Mouse (Mus musculus): ENCODE data around the gene Creb5. TPM values are rescaled to one million over a fixed set of nuclear protein-coding genes. Genes with fewer than 3 reads are reported as not detected.

Gene Creb5
- polyA plus RNA-seq, 1 experiment from 2014 or later: 4.1 TPM

DNA sequence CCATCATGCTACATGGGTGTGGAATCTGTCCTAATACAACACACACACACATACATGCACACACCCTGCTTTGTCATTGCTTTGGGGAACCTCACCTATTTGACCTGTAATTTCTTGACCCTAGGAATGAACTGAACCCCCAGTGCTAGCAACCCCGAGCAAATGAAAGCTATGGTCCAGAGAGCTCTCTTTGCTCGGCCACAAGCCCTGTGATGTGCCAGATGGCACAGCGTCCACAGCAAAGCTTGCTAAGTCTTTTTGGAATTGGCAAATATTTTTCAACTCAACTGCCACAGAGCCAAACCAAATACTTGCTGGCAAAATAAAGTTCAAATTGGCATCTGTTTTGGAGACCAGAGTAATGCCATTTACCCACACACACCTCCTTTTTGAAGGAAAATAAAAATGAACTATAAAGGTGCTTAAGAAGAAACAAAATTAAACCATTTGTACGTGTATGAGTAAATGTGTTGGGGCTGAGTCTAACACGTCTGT is 324.4 kb downstream of the Creb5 start:
- H3K4me2 ChIP-seq: no peak overlapping the region
- H3K4me1 ChIP-seq (ENCODE audit: control insufficient read depth, insufficient read depth, low read length): no peaks in the 10 kb centered on the region
- DNase-seq (ENCODE audit: low spot score, missing footprints): no peak
- ATAC-seq (ENCODE audit: low FRiP score): no peak
- no peaks in the 10 kb centered on the region for H3K27me3 ChIP-seq (ENCODE audit: control insufficient read depth, insufficient read depth, low read length)
- WGBS: 84% methylated on average over 5 of the region's 5 CpGs
- no peak overlapping the region for H3K27ac ChIP-seq (ENCODE audit: low read depth, low read length)
- 0 out of 2 replicates have a peak, but pooled peaks cover 2% of the 10 kb centered on the region for H3K36me3 ChIP-seq (ENCODE audit: control insufficient read depth, insufficient read depth, low read length)
- H3K9me3 ChIP-seq (ENCODE audit: control insufficient read depth, low read length): no peaks in the 10 kb centered on the region; the same call in 1 of the 2 replicates
- no peak overlapping the region for H3K9ac ChIP-seq (ENCODE audit: low read length)
- no peak overlapping the region for H3K4me3 ChIP-seq (ENCODE audit: low read depth, low read length)

DNA sequence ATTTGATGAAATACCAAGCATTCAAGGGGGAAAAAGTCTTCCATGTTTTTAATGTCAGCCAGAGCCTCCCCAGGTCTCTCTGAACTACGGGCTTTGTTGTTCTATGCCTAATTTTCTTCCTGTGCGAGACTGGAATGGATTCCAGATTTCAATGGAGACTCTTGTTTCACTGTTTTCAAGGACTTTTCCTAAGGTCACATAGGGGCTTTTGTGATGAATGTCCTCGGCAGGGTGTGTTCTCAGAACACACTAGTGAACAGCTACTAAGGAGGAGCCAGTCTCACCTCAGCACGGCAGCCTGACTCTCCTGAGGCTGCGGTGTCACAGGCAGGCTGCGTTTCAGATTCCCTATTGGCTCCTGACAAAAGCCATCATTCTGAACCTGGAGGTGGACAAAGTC is 325.6 kb downstream of the Creb5 start:
- 0 out of 2 replicates have a peak, but pooled peaks cover 2% of the 10 kb centered on the region for H3K36me3 ChIP-seq (ENCODE audit: control insufficient read depth, insufficient read depth, low read length)
- H3K9ac ChIP-seq (ENCODE audit: low read length): no peak overlapping the region
- no peaks in the 10 kb centered on the region; the same call in 1 of the 2 replicates for H3K9me3 ChIP-seq (ENCODE audit: control insufficient read depth, low read length)
- DNase-seq (ENCODE audit: low spot score, missing footprints): no peak
- no peak for ATAC-seq (ENCODE audit: low FRiP score)
- no peak overlapping the region for H3K4me3 ChIP-seq (ENCODE audit: low read depth, low read length)
- 58% methylated on average over 6 of the region's 6 CpGs for WGBS
- no peak overlapping the region for H3K27ac ChIP-seq (ENCODE audit: low read depth, low read length)
- no peak overlapping the region for H3K4me2 ChIP-seq
- H3K4me1 ChIP-seq (ENCODE audit: control insufficient read depth, insufficient read depth, low read length): no peaks in the 10 kb centered on the region
- no peaks in the 10 kb centered on the region for H3K27me3 ChIP-seq (ENCODE audit: control insufficient read depth, insufficient read depth, low read length)

DNA sequence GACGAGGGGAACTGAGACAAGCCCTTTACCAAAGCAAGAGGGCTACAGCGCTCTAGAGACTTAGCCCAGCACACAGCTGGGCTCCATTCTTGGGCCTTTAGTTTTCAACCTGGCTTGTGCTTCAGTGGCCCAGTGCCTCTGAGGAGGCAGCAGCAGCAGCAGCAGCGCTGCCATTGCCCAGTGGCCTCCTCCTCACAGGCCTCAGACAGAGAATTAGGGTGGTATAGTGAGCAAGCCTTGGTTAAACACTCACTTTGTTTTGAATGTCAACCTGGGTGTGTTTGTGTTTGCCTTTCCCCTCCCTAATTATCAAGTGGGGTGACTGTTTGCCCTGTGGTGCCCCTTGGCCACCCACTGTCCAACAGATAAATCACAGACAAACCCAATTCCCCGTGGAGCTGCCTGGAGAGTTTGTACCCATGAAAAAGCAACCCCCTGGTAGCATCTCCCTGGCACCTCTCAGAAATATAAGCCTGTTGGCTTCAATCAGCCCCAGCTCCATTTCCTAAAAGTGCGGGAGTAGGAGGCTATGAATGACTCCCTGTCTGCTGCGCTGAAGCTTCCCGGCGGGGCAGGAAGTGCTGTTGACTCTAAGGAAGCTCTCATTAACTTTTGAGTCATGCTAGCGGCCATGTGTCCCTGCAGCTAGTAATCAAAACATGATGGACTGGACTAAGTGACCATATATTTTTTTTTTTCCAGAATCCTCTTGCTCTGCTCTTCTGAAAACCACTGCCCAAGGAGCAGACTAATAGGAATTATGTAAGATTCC is 328.6 kb downstream of the Creb5 start:
- no peaks in the 10 kb centered on the region for H3K9me3 ChIP-seq (ENCODE audit: control insufficient read depth, low read length)
- no peak overlapping the region for H3K4me2 ChIP-seq
- no peaks in the 10 kb centered on the region for H3K4me1 ChIP-seq (ENCODE audit: control insufficient read depth, insufficient read depth, low read length)
- H3K36me3 ChIP-seq (ENCODE audit: control insufficient read depth, insufficient read depth, low read length): no peaks in the 10 kb centered on the region
- no peak for ATAC-seq (ENCODE audit: low FRiP score)
- DNase-seq (ENCODE audit: low spot score, missing footprints): no peak
- H3K27ac ChIP-seq (ENCODE audit: low read depth, low read length): no peak overlapping the region
- H3K4me3 ChIP-seq (ENCODE audit: low read depth, low read length): no peak overlapping the region
- 73% methylated on average over 9 of the region's 9 CpGs for WGBS
- H3K9ac ChIP-seq (ENCODE audit: low read length): no peak overlapping the region
- 0 out of 2 replicates have a peak, but pooled peaks cover 2% of the 10 kb centered on the region for H3K27me3 ChIP-seq (ENCODE audit: control insufficient read depth, insufficient read depth, low read length)

DNA sequence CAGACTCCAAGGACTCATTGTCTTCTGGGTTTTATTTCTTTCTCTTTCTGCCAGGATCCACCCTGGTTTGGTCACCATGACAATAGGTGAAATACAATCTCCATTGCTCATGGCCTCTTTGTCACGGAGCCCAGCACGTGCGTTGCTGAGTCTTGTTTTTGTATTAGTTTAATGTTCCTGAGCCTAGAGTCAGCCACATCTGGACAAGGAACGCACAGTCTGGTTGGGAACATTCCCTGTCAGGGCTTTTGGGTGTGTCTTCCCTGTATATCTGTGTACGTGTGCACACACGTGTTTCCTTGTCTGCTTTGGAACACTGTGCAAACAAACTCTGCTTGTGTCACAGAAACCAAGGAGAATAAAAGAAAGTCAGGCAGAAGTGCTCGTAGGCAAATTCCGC is 331.1 kb downstream of the Creb5 start:
- 78% methylated on average over 8 of the region's 8 CpGs for WGBS

GRCm38 (mm10) chr6:53619676-53620075 is 332.6 kb downstream of the Creb5 start:
- Histone ChIP-seq H3K9ac (ENCODE audit: low read length) (no peak overlapping the region), H3K4me3 (ENCODE audit: low read depth, low read length) (no peak overlapping the region), H3K27me3 (ENCODE audit: control insufficient read depth, insufficient read depth, low read length) (peaks cover 8% of the 10 kb centered on the region; the same call in 1 of the 2 replicates), H3K4me1 (ENCODE audit: control insufficient read depth, insufficient read depth, low read length) (peaks cover 14% of the 10 kb centered on the region), H3K9me3 (ENCODE audit: control insufficient read depth, low read length) (no peaks in the 10 kb centered on the region), H3K27ac (ENCODE audit: low read depth, low read length) (no peak overlapping the region), H3K36me3 (ENCODE audit: control insufficient read depth, insufficient read depth, low read length) (no peaks in the 10 kb centered on the region), H3K4me2 (no peak overlapping the region)
- ATAC-seq (ENCODE audit: low FRiP score) (no peak), DNase-seq (ENCODE audit: low spot score, missing footprints) (no peak)
- 84% methylated on average over 1 of the region's 1 CpGs for WGBS

More for the DNA sequence above, 331.1 kb downstream of the Creb5 start:
- Histone ChIP-seq H3K36me3 (ENCODE audit: control insufficient read depth, insufficient read depth, low read length) (no peaks in the 10 kb centered on the region), H3K4me3 (ENCODE audit: low read depth, low read length) (no peak overlapping the region), H3K4me2 (no peak overlapping the region), H3K4me1 (ENCODE audit: control insufficient read depth, insufficient read depth, low read length) (peaks cover 3% of the 10 kb centered on the region; the same call in 1 of the 2 replicates), H3K27me3 (ENCODE audit: control insufficient read depth, insufficient read depth, low read length) (peaks cover 8% of the 10 kb centered on the region; the same call in 1 of the 2 replicates), H3K9me3 (ENCODE audit: control insufficient read depth, low read length) (no peaks in the 10 kb centered on the region), H3K9ac (ENCODE audit: low read length) (no peak overlapping the region), H3K27ac (ENCODE audit: low read depth, low read length) (no peak overlapping the region)
- no peak for ATAC-seq (ENCODE audit: low FRiP score)
- DNase-seq (ENCODE audit: low spot score, missing footprints): no peak

GRCm38 (mm10) chr6:53621295-53621694 is 334.2 kb downstream of the Creb5 start:
- 89% methylated on average over 5 of the region's 5 CpGs for WGBS
- Histone ChIP-seq H3K4me1 (ENCODE audit: control insufficient read depth, insufficient read depth, low read length) (peaks cover 20% of the 10 kb centered on the region), H3K9ac (ENCODE audit: low read length) (no peak overlapping the region), H3K4me3 (ENCODE audit: low read depth, low read length) (no peak overlapping the region), H3K9me3 (ENCODE audit: control insufficient read depth, low read length) (no peaks in the 10 kb centered on the region), H3K4me2 (no peak overlapping the region), H3K27me3 (ENCODE audit: control insufficient read depth, insufficient read depth, low read length) (peaks cover 14% of the 10 kb centered on the region; the same call in 1 of the 2 replicates), H3K36me3 (ENCODE audit: control insufficient read depth, insufficient read depth, low read length) (no peaks in the 10 kb centered on the region), H3K27ac (ENCODE audit: low read depth, low read length) (no peak overlapping the region)
- no peak for DNase-seq (ENCODE audit: low spot score, missing footprints)
- no peak for ATAC-seq (ENCODE audit: low FRiP score)

DNA sequence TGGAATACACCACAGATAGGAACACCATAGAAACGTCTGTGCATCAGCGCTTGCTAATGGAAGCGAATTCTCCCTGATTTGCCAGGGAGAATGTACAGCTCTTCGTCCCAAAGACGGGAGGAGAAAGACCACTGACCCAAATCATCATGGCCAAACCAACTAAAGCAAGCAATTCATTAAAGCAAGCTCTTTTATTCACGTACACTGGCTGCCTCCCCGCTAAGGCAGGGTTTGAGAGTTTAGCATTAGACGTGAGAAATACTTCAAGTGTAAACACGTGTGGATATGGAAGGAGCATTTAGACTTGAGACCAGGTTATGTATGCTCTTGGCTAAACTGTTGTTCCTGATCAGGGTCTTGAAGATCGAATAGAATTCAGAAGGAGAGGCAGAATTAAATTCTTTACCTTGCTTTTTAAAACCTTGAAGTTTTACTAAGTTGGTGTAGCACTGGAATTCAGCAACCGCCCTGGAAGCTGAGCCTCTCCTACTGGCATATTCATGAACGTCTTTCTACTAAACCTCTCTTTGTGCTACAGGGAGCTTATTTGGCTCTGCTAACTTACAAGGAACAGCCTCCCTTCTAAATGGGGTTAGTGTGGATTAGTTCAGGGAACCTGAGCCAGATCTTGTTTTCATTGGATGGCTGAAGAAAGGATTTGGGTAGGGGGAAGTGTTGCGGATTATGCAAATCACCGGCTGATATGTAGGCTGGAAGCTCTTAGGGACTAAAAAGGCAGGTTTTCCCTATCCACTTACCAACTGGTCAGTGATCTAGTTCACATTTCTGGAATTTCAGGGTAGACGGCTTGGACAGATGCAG is 337.6 kb downstream of the Creb5 start:
- Histone ChIP-seq H3K27ac (ENCODE audit: low read depth, low read length) (peak overlapping the region; percentile 25; the same call in 1 of the 2 replicates), H3K27me3 (ENCODE audit: control insufficient read depth, insufficient read depth, low read length) (peaks cover 15% of the 10 kb centered on the region; the same call in 1 of the 2 replicates), H3K4me3 (ENCODE audit: low read depth, low read length) (no peak overlapping the region), H3K9ac (ENCODE audit: low read length) (no peak overlapping the region), H3K4me1 (ENCODE audit: control insufficient read depth, insufficient read depth, low read length) (peaks cover 20% of the 10 kb centered on the region), H3K4me2 (peak overlapping the region; percentile 17; the same call in 1 of the 2 replicates), H3K36me3 (ENCODE audit: control insufficient read depth, insufficient read depth, low read length) (no peaks in the 10 kb centered on the region), H3K9me3 (ENCODE audit: control insufficient read depth, low read length) (no peaks in the 10 kb centered on the region)
- WGBS: 7% methylated on average over 15 of the region's 15 CpGs
- ATAC-seq (ENCODE audit: low FRiP score) (peak; percentile 92), DNase-seq (ENCODE audit: low spot score, missing footprints) (peak; percentile 91)

GRCm38 (mm10) chr6:53626044-53626443 is 339.0 kb downstream of the Creb5 start:
- peaks cover 20% of the 10 kb centered on the region for H3K4me1 ChIP-seq (ENCODE audit: control insufficient read depth, insufficient read depth, low read length)

More at GRCm38 (mm10) chr6:53626044-53626443, 339.0 kb downstream of the Creb5 start:
- H3K9ac ChIP-seq (ENCODE audit: low read length): no peak overlapping the region
- ATAC-seq (ENCODE audit: low FRiP score): no peak
- H3K4me2 ChIP-seq: no peak overlapping the region
- H3K36me3 ChIP-seq (ENCODE audit: control insufficient read depth, insufficient read depth, low read length): no peaks in the 10 kb centered on the region
- H3K27ac ChIP-seq (ENCODE audit: low read depth, low read length): no peak overlapping the region
- 82% methylated on average over 5 of the region's 5 CpGs for WGBS
- no peak for DNase-seq (ENCODE audit: low spot score, missing footprints)
- H3K9me3 ChIP-seq (ENCODE audit: control insufficient read depth, low read length): no peaks in the 10 kb centered on the region
- H3K4me3 ChIP-seq (ENCODE audit: low read depth, low read length): no peak overlapping the region
- H3K27me3 ChIP-seq (ENCODE audit: control insufficient read depth, insufficient read depth, low read length): peaks cover 15% of the 10 kb centered on the region; the same call in 1 of the 2 replicates
